In the genomic region with DNA sequence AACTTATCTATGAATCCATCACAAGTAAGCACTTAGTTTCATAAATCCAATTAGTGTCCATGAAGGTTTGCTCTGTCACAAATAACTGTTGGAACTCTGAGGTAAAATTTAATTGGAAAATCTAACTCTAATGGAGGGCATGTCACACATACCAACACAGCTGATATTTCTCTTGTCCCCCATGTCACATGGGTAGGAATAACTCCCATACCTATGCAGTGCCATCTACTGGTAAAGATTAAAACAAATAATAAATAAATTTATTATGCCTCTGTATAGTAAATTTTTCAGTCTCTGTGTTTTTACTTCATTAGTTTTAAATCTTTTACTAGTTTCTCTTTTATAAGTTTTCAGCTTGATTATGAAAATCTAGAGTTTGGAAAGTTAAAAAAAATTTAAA, we compare ENCODE assay signal across 22 mouse cellular contexts. TPM values are rescaled to one million over a fixed set of nuclear protein-coding genes. Genes with fewer than 3 reads are reported as not detected.
DNase-seq lines count a peak whose midpoint lies in the region; ATAC-seq and TF ChIP-seq lines count a peak whose summit lies in the region.
"Had no signal": no experiment of that assay in that cellular context is flagged by ENCODE, and none has a peak within 500 bp of the region (broad histone marks: within the 10 kb centered on the region; RNA-seq: fewer than 3 reads in every experiment).

No protein-coding gene starts in this region.

- intact Hi-C loops in gastrocnemius, adult 2 months (cut with DNase I) = no loop called here

- H3K4me3 ChIP-seq in gastrocnemius, adult 2 months = no peak overlapping the region
- no peak overlapping the region for H3K4me3 ChIP-seq in kidney, postnatal 0 days (replicated peaks; ENCODE audit: low read depth, low read length)
- no peak overlapping the region for H3K4me3 ChIP-seq in kidney, embryonic 14.5 days (ENCODE audit: low read length)
- H3K4me3 ChIP-seq in hindbrain, embryonic 12.5 days = no peak overlapping the region
- H3K4me3 ChIP-seq: embryonic facial prominence, embryonic 12.5 days; heart, embryonic 10.5 days had no signal

- TF ChIP-seq CTCF in gastrocnemius, adult 2 months (IDR thresholded peaks at IDR 0.05) = 0 out of 2 replicates have a peak, but pooled peaks have one; percentile 3
- peak; percentile 38 for TF ChIP-seq CTCF in kidney, postnatal 0 days (IDR thresholded peaks at IDR 0.05; ENCODE audit: low read depth)

- no peaks in the 10 kb centered on the region for H3K36me3 ChIP-seq in kidney, postnatal 0 days (ENCODE audit: insufficient read depth, low read length)
- no peaks in the 10 kb centered on the region for H3K36me3 ChIP-seq in kidney, embryonic 14.5 days (ENCODE audit: control insufficient read depth, insufficient read depth, low read length)
- no peaks in the 10 kb centered on the region for H3K36me3 ChIP-seq in hindbrain, embryonic 12.5 days
- H3K36me3 ChIP-seq: embryonic facial prominence, embryonic 12.5 days; heart, embryonic 10.5 days had no signal

- no peak for ATAC-seq in kidney, postnatal 0 days (replicated peaks; ENCODE audit: low FRiP score, low read depth)
- no peak for ATAC-seq in kidney, embryonic 14.5 days (ENCODE audit: low FRiP score, low TSS enrichment)
- ATAC-seq in megakaryocyte progenitor cell, adult 5-6 weeks (replicated peaks; ENCODE audit: poor library complexity) = peak; percentile 80
- no peak for ATAC-seq in hindbrain, embryonic 12.5 days (ENCODE audit: low FRiP score)
- ATAC-seq in activated CD4-positive, CD25-positive, alpha-beta regulatory T cell, adult 4 months = no peak
- ATAC-seq: forebrain, postnatal 0 days; hindbrain, embryonic 16.5 days; inflammation-experienced regulatory T-cells, adult 6 months had no signal

- H3K4me1 ChIP-seq in kidney, postnatal 0 days (replicated peaks; ENCODE audit: insufficient read depth, low read length) = no peaks in the 10 kb centered on the region
- H3K4me1 ChIP-seq in kidney, embryonic 14.5 days (ENCODE audit: control insufficient read depth, insufficient read depth, low read length) = no peaks in the 10 kb centered on the region
- no peaks in the 10 kb centered on the region for H3K4me1 ChIP-seq in hindbrain, embryonic 12.5 days
- H3K4me1 ChIP-seq: embryonic facial prominence, embryonic 12.5 days; heart, embryonic 10.5 days had no signal

- H3K9me3 ChIP-seq in kidney, postnatal 0 days (replicated peaks; ENCODE audit: low read length) = no peaks in the 10 kb centered on the region
- no peaks in the 10 kb centered on the region for H3K9me3 ChIP-seq in kidney, embryonic 14.5 days (ENCODE audit: control insufficient read depth, low read length)
- no peaks in the 10 kb centered on the region for H3K9me3 ChIP-seq in hindbrain, embryonic 12.5 days (replicated peaks)
- H3K9me3 ChIP-seq: embryonic facial prominence, embryonic 12.5 days; heart, embryonic 10.5 days had no signal

- no peaks in the 10 kb centered on the region for H3K27me3 ChIP-seq in kidney, postnatal 0 days (ENCODE audit: insufficient read depth, low read length)
- H3K27me3 ChIP-seq in kidney, embryonic 14.5 days (ENCODE audit: control insufficient read depth, insufficient read depth, low read length) = no peaks in the 10 kb centered on the region
- no peaks in the 10 kb centered on the region for H3K27me3 ChIP-seq in hindbrain, embryonic 12.5 days
- H3K27me3 ChIP-seq: embryonic facial prominence, embryonic 12.5 days had no signal

- no peak overlapping the region for H3K4me2 ChIP-seq in kidney, postnatal 0 days (ENCODE audit: low read length)
- H3K4me2 ChIP-seq in kidney, embryonic 14.5 days (replicated peaks; ENCODE audit: low read depth, low read length) = no peak overlapping the region
- no peak overlapping the region for H3K4me2 ChIP-seq in hindbrain, embryonic 12.5 days (replicated peaks)
- H3K4me2 ChIP-seq: embryonic facial prominence, embryonic 12.5 days had no signal

- no peak overlapping the region for H3K27ac ChIP-seq in gastrocnemius, adult 2 months
- no peak overlapping the region for H3K27ac ChIP-seq in kidney, postnatal 0 days
- H3K27ac ChIP-seq in kidney, embryonic 14.5 days (ENCODE audit: low read depth, low read length) = no peak overlapping the region
- H3K27ac ChIP-seq in hindbrain, embryonic 12.5 days = no peak overlapping the region
- H3K27ac ChIP-seq: embryonic facial prominence, embryonic 12.5 days; heart, embryonic 10.5 days had no signal

- DNase-seq in gastrocnemius, adult 2 months = no peak
- no peak for DNase-seq in gastrocnemius, postnatal 10 days
- DNase-seq in kidney, postnatal 0 days (ENCODE audit: low spot score) = no peak
- DNase-seq in 416B (ENCODE audit: low read depth) = peak; percentile 17
- DNase-seq: adrenal gland, postnatal 14 days; cerebellum, adult 11-12 months; cerebellum, adult 9-10 months; cerebellum, postnatal 25 days; forebrain, postnatal 0 days; gastrocnemius, postnatal 36 days; heart, adult 11 months; heart, postnatal 36 days had no signal

- no peak overlapping the region for H3K9ac ChIP-seq in kidney, postnatal 0 days (ENCODE audit: low read depth, low read length)
- no peak overlapping the region for H3K9ac ChIP-seq in kidney, embryonic 14.5 days (ENCODE audit: low read depth, low read length)
- H3K9ac ChIP-seq in hindbrain, embryonic 12.5 days = no peak overlapping the region
- H3K9ac ChIP-seq: embryonic facial prominence, embryonic 12.5 days; forebrain, postnatal 0 days had no signal

RNA-seq across cellular contexts. Expression of a gene that starts 30.4 kb away (rescaled TPM):
- not detected for total RNA-seq in gastrocnemius, adult 2 months (2021)
- under 1 TPM in 1 of 2 experiments, not detected in 1; 0.16 TPM for total RNA-seq in gastrocnemius, postnatal 10 days (2021)
- polyA plus RNA-seq in kidney, postnatal 0 days (2015; fragmentation: Nextera tagmentation; extraction: Ambion mirVana) = 40.9 and 41.2 TPM in 2 replicates
- polyA plus RNA-seq in kidney, embryonic 14.5 days (2014; fragmentation: Nextera tagmentation; extraction: Ambion mirVana) = 34.8 and 36.7 TPM in 2 replicates
- not detected in 2 replicates for total RNA-seq in megakaryocyte progenitor cell, adult 5-6 weeks (2015)
- total RNA-seq in megakaryocyte progenitor cell, adult 5-6 weeks (2017) = not detected in 2 replicates
- polyA plus RNA-seq in hindbrain, embryonic 12.5 days (2016; fragmentation: Nextera tagmentation; extraction: Ambion mirVana) = 1.5 and 3.3 TPM in 2 replicates
- not detected for polyA plus RNA-seq in activated CD4-positive, CD25-positive, alpha-beta regulatory T cell, adult 4 months (2017; shearing (Covaris generic))
- total RNA-seq: adrenal gland, adult 18-20 months; adrenal gland, postnatal 14 days; gastrocnemius, adult 18-20 months; gastrocnemius, postnatal 36 days; heart, postnatal 36 days had no signal
- polyA plus RNA-seq: hindbrain, embryonic 16.5 days; inflammation-experienced regulatory T-cells, adult 6 months had no signal
